Mouse (Mus musculus) heart, postnatal 0 days (tissue): ENCODE measurements around the gene Atp10a. TPM values are rescaled to one million over a fixed set of nuclear protein-coding genes. Genes with fewer than 3 reads are reported as not detected.

Experiments
- ATAC-seq: fragments of 200-750 bp; cut with Nextera tagmentation; 2 replicates; pipeline ENCODE4 v1.8.0; 2017; ENCODE audit warnings: low read depth, moderate number of reproducible peaks, moderate library complexity; ENCODE audit not compliant: insufficient read depth
- DNase-seq: peaks from one replicate; pipeline ENCODE4 v3.0.0-alpha.2; 2016; ENCODE audit warnings: low spot score
- H3K27ac ChIP-seq: fragments of 300-500 bp; sonication (generic); 2 replicates; pipeline ENCODE4 v1.5.1; 2014; ENCODE audit warnings: low read depth, mild to moderate bottlenecking
- H3K27me3 ChIP-seq: fragments of 300-500 bp; sonication (generic); 2 replicates; pipeline ENCODE4 v1.6.1; 2014; ENCODE audit warnings: low read length, mixed read lengths; ENCODE audit not compliant: control insufficient read depth, insufficient read depth
- H3K36me3 ChIP-seq: fragments of 300-500 bp; sonication (generic); replicated peaks from 2 replicates; pipeline ENCODE4 v1.6.1; 2014; ENCODE audit warnings: low read length, mixed read lengths; ENCODE audit not compliant: control insufficient read depth, insufficient read depth
- H3K4me1 ChIP-seq: fragments of 300-500 bp; sonication (generic); 2 replicates; pipeline ENCODE4 v1.6.1; 2014; ENCODE audit warnings: antibody characterized with exemption; ENCODE audit not compliant: control insufficient read depth, insufficient read depth
- H3K4me2 ChIP-seq: fragments of 300-500 bp; sonication (generic); 2 replicates; pipeline ENCODE4 v1.6.1; 2014; ENCODE audit warnings: low read depth, mild to moderate bottlenecking, low read length, moderate library complexity
- H3K4me3 ChIP-seq: fragments of 300-500 bp; sonication (generic); 2 replicates; pipeline ENCODE4 v1.5.1; 2014; ENCODE audit warnings: low read depth, low read length
- H3K9ac ChIP-seq: fragments of 300-500 bp; sonication (generic); replicated peaks from 2 replicates; pipeline ENCODE4 v1.6.1; 2014; ENCODE audit warnings: low read depth, low read length, mixed read lengths
- H3K9me3 ChIP-seq: fragments of 300-500 bp; sonication (generic); replicated peaks from 2 replicates; pipeline ENCODE4 v1.6.1; 2016; ENCODE audit warnings: low read length; ENCODE audit not compliant: control insufficient read depth
- CTCF ChIP-seq: IDR thresholded peaks from 2 replicates; pipeline ENCODE4 v1.5.1; 2016; ENCODE audit warnings: antibody characterized with exemption, control low read depth, low read depth
- EP300 ChIP-seq: IDR thresholded peaks from 2 replicates; pipeline ENCODE4 v1.6.1; 2016; ENCODE audit warnings: antibody characterized with exemption, low read depth
- WGBS: fragments of 180-500 bp; shearing (Covaris S2); extraction: QIAGEN DNeasy Blood & Tissue Kit; methylation state at CpG from one replicate; pipeline ENCODE4 v1.1.7; 2014; 5-methylcytosine and 5-hydroxymethylcytosine counted together
- polyA plus RNA-seq: library from polyadenylated mRNA; unstranded; fragments of >200 nt; fragmentation: Nextera tagmentation; extraction: Ambion mirVana; gene quantifications from 2 replicates; pipeline ENCODE4 v1.2.1, GENCODE M21; 2015
- total RNA-seq: library from RNA; depleted of rRNA; stranded (reverse); fragments of >200 nt; gene quantifications from 2 replicates; pipeline ENCODE4 v1.2.3, GENCODE M21; 2014; ENCODE audit warnings: low replicate concordance

Gene Atp10a
- total and polyA plus RNA-seq, 2 experiments from 2014 or later = 0.41 to 3.1 TPM

GRCm38 (mm10) chr7:58697092-58697491 lies 41.1 kb downstream of the Atp10a start:
- no peak overlapping the region for H3K4me2 ChIP-seq
- ATAC-seq (no peak), DNase-seq (no peak)
- H3K27me3 ChIP-seq = no peaks in the 10 kb centered on the region
- no peak overlapping the region; the same call in 1 of the 2 replicates for H3K27ac ChIP-seq
- H3K36me3 ChIP-seq = no peaks in the 10 kb centered on the region
- H3K9me3 ChIP-seq = no peaks in the 10 kb centered on the region
- 59% methylated on average over 2 of the region's 2 CpGs for WGBS
- H3K9ac ChIP-seq = no peak overlapping the region
- TF ChIP-seq EP300 = no peak
- no peak for TF ChIP-seq CTCF
- peaks cover 7% of the 10 kb centered on the region; the same call in 1 of the 2 replicates for H3K4me1 ChIP-seq
- no peak overlapping the region for H3K4me3 ChIP-seq

GRCm38 (mm10) chr7:58698738-58699442 lies 42.9 kb downstream of the Atp10a start:
- H3K4me2 ChIP-seq = no peak overlapping the region
- H3K27ac ChIP-seq = no peak overlapping the region
- no peak overlapping the region for H3K9ac ChIP-seq
- no peaks in the 10 kb centered on the region for H3K9me3 ChIP-seq
- H3K27me3 ChIP-seq = no peaks in the 10 kb centered on the region
- no peak overlapping the region for H3K4me3 ChIP-seq
- no peaks in the 10 kb centered on the region for H3K4me1 ChIP-seq
- 80% methylated on average over 7 of the region's 7 CpGs for WGBS
- TF ChIP-seq CTCF (no peak), EP300 (no peak)
- no peak for ATAC-seq
- no peak for DNase-seq
- no peaks in the 10 kb centered on the region for H3K36me3 ChIP-seq

- Histone ChIP-seq H3K27ac (no peak overlapping the region), H3K9ac (no peak overlapping the region), H3K4me1 (no peaks in the 10 kb centered on the region), H3K36me3 (no peaks in the 10 kb centered on the region), H3K4me3 (no peak overlapping the region), H3K27me3 (no peaks in the 10 kb centered on the region), H3K4me2 (no peak overlapping the region), H3K9me3 (no peaks in the 10 kb centered on the region)
- TF ChIP-seq CTCF (no peak), EP300 (no peak)
- no peak for DNase-seq
- ATAC-seq = no peak
- 83% methylated on average over 4 of the region's 4 CpGs for WGBS
Observed at GRCm38 (mm10) chr7:58701311-58701710, 45.3 kb downstream of the Atp10a start.

GRCm38 (mm10) chr7:58705158-58705557 lies 49.2 kb downstream of the Atp10a start:
- Histone ChIP-seq H3K4me3 (no peak overlapping the region), H3K4me2 (no peak overlapping the region)
- 87% methylated on average over 3 of the region's 3 CpGs for WGBS

GRCm38 (mm10) chr7:58709306-58709705 lies 53.3 kb downstream of the Atp10a start:
- 78% methylated on average over 3 of the region's 3 CpGs for WGBS
- ATAC-seq (no peak), DNase-seq (no peak)
- H3K4me3 ChIP-seq = no peak overlapping the region
- H3K27ac ChIP-seq = no peak overlapping the region
- no peaks in the 10 kb centered on the region for H3K27me3 ChIP-seq
- no peaks in the 10 kb centered on the region for H3K4me1 ChIP-seq
- H3K36me3 ChIP-seq = no peaks in the 10 kb centered on the region
- no peaks in the 10 kb centered on the region for H3K9me3 ChIP-seq
- H3K9ac ChIP-seq = no peak overlapping the region
- TF ChIP-seq CTCF (no peak), EP300 (no peak)
- H3K4me2 ChIP-seq = no peak overlapping the region

More at GRCm38 (mm10) chr7:58705158-58705557, 49.2 kb downstream of the Atp10a start:
- H3K4me1 ChIP-seq = no peaks in the 10 kb centered on the region
- H3K9ac ChIP-seq = no peak overlapping the region
- TF ChIP-seq CTCF (no peak), EP300 (no peak)
- H3K27ac ChIP-seq = no peak overlapping the region
- ATAC-seq (no peak), DNase-seq (no peak)
- H3K9me3 ChIP-seq = no peaks in the 10 kb centered on the region
- no peaks in the 10 kb centered on the region for H3K36me3 ChIP-seq
- H3K27me3 ChIP-seq = no peaks in the 10 kb centered on the region

- H3K27me3 ChIP-seq = no peaks in the 10 kb centered on the region
Observed at GRCm38 (mm10) chr7:58710312-58710711, 54.3 kb downstream of the Atp10a start.

More at GRCm38 (mm10) chr7:58710312-58710711, 54.3 kb downstream of the Atp10a start:
- Histone ChIP-seq H3K4me3 (no peak overlapping the region), H3K36me3 (no peaks in the 10 kb centered on the region), H3K4me2 (no peak overlapping the region), H3K27ac (no peak overlapping the region), H3K9me3 (no peaks in the 10 kb centered on the region), H3K9ac (no peak overlapping the region), H3K4me1 (no peaks in the 10 kb centered on the region)
- no peak for TF ChIP-seq CTCF
- DNase-seq (no peak), ATAC-seq (no peak)
- WGBS = 75% methylated on average over 1 of the region's 1 CpGs
